Mouse (Mus musculus): ENCODE data around the gene Olfr763.
"Not testable (repeated sequence)": the region's sequence is repeated elsewhere in the genome, so short reads cannot be mapped to it uniquely, and the experiment has no call there.

Olfr763 gene

DNA sequence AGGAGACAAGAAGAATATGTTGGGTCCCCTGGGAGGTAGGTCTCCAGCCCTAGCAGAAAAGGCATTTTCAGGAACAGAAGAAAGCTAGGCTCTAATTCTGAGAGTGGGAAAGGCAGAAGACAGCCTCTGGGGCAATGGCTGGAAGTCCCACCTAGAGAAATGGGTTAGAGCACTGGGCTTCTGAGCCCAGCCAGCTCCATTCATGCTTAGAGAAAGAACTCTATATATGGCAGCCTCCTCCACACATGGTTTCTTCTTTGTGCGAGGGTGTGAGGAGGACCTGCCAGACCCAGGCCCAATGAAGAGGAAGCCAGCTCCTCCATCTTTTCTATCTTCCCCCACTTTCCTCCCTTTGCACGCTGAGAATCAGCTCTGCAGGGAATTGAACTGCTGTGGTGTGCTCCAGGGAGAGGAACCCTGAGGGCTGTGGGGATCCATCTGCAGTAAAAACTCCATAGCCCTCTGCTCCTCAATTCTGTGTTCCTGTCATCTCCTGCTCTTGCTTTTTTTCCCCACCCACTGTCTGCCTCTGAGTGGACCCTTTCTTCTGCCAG is at the start of gene Olfr763:
TSS of gene Olfr763 (plus strand) at position 504 of the 554 bp plus-strand sequence.
- no peak for DNase-seq

GRCm38 (mm10) chr10:128964961-128965360 is 45.6 kb upstream of the Olfr763 start:
- no peak for DNase-seq

DNA sequence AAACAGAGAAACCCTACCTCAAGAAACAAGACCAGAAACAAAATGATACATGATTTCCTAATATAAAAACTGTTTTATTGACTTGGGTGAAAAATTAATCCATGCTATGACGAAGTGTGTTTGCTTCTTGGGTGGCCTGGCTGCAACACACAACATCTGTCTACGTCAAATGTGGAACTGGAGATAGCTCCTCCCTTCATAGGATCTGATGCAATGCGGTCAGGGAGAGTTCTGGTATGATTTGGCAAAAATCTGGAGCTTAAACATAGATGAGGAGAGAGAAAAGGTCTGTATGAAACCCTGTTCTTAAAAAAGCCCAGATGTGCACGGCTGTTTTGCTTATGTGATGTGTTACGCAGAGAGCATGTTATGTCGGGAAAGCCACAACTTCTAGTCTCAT is 44.7 kb upstream of the Olfr763 start:
- DNase-seq, result no peak

DNA sequence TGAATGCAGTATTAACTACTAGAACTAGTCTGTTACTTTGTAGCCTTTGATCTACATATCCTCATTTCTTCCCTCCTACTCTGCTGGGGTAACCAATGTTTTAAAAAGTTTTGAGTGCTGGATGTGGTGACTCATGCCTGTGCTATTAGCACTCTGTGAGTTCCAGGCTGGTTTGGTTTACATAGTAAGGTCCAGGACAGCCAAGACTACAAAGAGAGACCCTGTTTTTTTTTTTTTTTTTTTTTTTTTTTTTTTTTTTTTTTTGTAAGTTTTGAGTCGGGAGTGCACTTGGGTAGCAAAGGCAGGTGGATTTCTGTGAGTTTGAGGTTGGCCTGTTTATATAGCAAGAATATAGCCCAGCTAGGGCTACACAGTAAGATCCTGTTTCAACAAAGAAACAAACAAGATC is 42.2 kb upstream of the Olfr763 start:
- no peak for DNase-seq

GRCm38 (mm10) chr10:128970740-128971250 is 39.8 kb upstream of the Olfr763 start:
- no peak for DNase-seq

DNA sequence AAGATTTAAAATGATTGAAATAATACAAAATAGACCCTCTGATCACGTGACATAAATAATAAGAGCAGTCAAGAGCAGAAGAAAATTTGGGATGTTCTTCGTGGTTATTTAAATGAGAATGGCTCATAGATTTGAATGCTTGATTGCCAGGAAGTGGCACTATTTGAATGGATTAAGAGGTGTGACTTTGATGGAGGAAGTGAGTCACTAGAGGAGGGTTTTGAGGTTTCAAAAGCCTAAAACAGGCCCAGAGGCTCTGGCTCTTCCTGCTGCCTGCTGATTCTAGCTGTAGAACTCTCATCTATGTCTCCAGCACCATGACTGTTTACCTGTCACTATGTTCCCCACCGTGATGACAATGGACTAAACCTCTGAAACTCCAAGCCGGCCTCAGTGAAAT is 37.8 kb upstream of the Olfr763 start:
- DNase-seq, result no peak

- DNase-seq, result no peak
Measured at GRCm38 (mm10) chr10:128976395-128976794, 34.2 kb upstream of the Olfr763 start.

- DNase-seq, result peak; percentile 66 to 68
Measured at GRCm38 (mm10) chr10:128977522-128978114, 33.0 kb upstream of the Olfr763 start.

DNA sequence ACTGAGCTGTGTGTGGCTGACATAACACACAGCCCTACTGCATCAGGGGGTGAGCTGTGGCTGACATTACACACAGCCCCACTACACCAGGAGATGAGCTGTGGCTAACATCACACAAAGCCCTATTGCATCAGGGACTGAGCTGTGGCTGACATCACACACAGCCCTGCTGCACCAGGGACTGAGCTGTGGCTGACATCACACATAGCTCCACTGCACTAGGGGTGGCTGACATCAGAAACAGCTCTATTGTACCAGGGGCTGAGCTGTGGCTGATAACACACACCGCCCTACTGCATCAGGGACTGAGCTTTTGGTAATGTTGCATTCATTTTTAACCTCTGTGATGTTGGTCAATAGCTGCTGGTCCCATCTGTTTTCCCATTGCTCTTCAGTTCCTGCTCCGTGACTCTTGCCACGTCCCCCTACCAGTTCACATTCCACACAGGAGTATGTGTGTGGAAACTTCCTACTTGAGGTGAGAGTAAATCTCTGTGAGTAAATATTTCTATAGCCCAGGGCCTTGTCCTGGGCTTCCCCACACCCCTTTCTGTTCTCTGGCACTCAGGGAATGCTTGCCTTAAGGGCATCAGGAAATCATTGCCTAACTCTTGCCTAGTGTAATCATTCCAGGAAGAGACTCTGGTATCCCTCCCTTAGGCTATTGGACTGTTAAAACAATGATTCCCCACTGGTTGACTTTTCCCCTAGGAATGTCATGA is 29.8 kb upstream of the Olfr763 start:
- no peak for DNase-seq

DNA sequence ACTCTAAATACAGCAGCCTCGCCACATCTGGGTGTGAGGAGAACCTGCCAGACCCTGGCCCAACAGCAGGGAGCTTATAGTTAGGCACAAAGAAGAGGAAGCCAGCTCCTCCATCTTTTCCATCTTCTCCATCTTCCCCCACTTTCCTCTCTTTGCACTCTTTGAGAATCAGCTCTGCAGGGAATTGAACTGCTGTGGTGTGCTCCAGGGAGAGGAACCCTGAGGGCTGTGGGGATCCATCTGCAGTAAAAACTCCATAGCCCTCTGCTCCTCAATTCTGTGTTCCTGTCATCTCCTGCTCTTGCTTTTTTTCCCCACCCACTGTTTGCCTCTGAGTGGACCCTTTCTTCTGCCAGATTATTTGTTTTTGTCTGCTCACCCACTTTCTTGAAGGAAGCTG is 21.5 kb upstream of the Olfr763 start, which contains the start of gene Olfr9:
TSS of gene Olfr9 (plus strand) at position 301 of the 400 bp plus-strand sequence.
- not testable (repeated sequence) for DNase-seq

GRCm38 (mm10) chr10:128990129-128990850 is 20.3 kb upstream of the Olfr763 start:
- DNase-seq, result not testable (repeated sequence)

- DNase-seq, result no peak
Measured at GRCm38 (mm10) chr10:128990994-128991393, 19.6 kb upstream of the Olfr763 start.

DNA sequence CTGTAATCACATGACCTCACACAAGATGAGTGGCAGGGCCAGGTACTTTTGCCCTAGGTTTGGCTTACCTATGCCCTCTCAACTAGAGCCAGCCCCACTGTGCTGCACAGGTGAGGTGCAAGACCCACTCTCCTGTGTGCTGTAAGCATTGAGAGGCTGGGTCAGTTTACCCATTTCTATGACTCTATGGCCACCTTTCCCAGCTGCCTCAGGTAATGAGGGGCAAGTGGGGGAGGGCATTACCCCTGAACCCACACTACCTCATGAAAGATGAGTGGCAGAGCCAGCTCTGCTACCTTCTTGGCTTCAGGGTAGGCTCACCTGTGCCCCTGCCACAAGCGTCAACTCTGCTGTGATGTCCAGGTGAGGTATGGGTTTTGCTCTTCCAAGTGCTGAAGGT is 14.8 kb upstream of the Olfr763 start:
- DNase-seq, result no peak

DNA sequence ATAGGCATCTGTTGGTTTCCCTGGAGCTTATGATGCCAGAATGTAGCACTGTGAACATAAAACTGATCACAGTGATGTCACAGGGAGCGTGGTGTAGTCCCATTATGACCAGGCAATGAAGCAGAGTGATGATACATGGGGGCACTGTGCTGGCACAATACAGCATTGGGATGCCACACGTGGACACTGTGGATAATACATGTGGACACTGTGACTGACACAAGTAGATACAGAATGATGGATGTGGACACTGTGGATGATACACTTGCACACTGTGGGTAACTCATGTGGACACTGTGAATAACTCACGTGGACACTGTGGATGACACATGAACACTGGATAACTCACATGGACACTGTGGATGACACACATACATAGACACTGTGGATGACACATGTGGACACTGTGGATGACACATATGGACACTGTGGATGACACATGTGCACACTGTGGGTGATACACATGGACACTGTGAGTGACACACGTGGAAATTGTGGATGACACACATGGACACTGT is 14.0 kb upstream of the Olfr763 start:
- no peak for DNase-seq

DNA sequence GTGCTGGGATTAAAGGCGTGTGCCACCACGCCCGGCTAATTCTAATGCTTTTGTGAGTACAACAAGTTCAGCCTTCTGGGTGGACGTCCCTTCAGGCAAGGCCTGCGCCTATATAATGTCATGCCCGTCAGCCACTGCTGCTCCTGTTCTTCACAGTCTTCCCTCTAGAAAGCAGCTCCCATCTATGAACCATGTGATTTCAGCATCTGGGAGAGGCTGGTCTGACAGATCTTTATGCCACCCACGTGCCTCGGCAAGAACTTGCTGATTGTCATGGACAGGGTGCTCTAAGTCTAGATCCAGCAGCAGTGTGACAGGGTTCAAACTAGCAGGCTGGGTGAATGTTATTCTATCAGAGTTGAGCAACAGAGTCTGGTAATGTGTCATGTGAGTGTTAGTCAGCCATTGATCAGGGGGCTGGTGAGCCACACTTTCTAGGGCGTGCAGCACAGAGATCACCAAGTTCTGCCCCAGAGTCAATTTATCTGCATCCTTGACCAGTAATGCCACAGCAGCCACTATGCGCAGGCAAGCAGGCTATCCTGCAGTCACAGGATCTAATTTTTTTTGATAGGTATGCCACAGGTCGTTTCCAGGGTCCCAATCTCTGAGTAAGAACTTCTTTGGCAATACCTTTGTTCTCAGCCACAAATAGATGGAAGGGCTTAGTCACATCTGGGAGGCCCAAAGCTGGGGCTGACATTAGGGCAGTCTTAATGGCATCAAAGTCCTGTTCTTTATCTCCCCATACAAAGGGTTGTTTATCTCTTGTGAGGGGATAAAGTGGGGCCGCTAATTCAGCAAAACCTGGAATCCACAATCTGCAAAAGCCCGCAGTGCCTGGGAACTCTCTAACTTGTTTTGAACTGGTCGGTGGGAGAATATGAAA is 6.3 kb upstream of the Olfr763 start:
- DNase-seq, result no peak

DNA sequence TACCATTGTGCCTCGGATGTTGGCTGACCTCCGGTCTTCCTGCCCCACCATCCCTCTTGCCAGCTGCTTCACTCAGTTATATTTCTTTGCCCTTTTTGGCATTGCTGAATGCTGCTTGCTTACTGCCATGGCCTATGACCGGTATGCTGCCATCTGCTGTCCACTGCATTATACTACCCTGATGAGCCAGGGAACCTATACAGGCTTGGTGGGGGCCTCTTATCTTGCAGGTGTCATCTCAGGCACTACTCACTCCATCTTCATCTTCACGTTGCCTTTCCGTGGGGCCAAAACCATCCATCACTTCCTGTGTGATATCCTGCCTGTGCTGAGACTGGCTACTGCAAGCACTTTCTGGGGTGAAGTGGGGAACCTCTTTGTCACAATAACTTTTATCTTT is 920 bp downstream of the Olfr763 start:
- DNase-seq, result not testable (repeated sequence)

DNA sequence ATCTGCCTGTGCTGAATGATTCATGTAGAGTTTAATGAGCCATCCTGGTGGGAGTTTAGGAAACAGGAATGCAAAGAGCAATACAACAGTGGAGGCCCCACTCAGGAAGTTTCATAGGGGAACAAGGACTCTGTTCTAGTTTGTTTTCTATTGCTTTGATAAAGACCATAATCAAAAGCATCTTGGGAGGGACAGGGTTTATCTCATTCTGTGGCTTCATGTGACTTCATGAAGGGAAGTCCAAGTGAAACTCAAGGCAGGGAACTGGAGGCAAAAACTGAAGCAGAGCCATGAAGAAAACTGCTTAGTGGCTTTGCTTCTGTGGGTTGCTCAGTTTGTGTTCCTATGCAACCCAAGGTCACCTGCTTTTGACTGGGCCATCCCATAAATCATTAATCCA is 3.9 kb downstream of the Olfr763 start:
- DNase-seq, result no peak

DNA sequence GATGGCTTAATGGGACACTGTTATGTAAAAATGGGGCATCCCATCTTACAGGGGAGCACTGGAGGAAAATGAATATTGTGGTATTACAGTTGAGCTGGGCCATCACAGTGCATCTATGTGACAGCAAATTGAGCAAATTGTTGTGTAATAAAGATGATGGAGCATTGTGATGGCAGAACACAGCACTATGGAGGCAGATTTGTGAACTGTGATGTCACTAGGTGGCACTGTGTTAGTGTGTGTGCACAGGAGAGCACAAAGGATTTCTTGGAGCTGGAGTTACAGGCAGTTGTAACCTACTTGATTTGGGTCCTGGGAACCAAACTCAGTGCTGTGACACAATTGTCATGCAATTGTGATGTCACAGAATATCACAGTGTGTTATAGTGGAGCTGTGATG is 12.7 kb downstream of the Olfr763 start:
- DNase-seq, result no peak

- DNase-seq, result peak in 1 of 2 experiments; percentile 23
Measured at GRCm38 (mm10) chr10:129026018-129026662, 15.5 kb downstream of the Olfr763 start.

DNA sequence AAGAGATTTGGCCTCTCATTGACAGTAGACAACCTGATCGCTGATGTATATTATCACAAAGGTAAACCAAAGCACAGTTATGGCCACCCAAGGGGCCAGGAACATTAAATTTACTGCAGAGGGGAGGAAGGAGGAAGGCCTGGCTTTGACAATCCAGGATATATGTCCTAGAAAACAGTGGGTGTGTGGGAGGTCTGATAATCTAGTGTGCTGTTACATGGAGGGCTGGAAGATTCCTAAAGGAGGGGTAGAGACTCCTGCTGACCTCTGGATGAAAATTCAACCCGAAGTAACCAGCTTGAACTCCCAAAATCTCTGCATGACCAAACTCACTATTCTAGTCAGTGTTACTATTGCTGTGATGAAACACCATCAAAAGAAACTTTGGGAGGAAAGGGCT is 17.8 kb downstream of the Olfr763 start:
- DNase-seq, result no peak

DNA sequence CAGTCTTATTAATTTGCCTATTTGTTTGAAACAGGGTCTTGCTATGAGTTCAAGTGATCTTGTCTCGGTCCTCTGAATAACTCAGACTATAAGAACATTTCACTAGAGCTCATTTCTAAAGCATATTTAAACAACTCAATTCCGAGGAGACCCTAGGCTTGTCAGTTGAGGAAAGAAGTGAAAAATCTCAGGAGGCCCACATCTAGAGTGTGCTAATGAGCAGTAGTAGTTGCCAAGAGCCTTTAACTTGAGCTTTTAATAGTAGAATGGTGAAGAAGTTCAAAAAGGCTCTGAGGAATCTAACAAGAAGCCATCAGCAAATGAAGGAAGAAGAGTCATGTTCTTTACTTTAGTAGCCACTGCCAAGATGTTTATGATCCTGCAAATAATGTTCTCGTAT is 29.2 kb downstream of the Olfr763 start, which contains the start of gene Olfr764-ps1:
TSS of gene Olfr764-ps1 (minus strand) at position 101 of the 400 bp plus-strand sequence.
- no peak for DNase-seq

All from cerebellum, adult 18-20 months (tissue).